Mouse (Mus musculus) Muller cell, postnatal 12 days (primary cell): ENCODE data around the gene Rbms1.

Experiments
- DNase-seq: peaks from one replicate; pipeline ENCODE4 v3.0.0-alpha.2; 2015; ENCODE audit errors: inconsistent ontology term

Gene Rbms1

GRCm38 (mm10) chr2:60766420-60766819, 196.6 kb downstream of the Rbms1 start:
- peak; percentile 47 for DNase-seq

- DNase-seq, result no peak
These were observed 206.8 kb downstream of the Rbms1 start for GRCm38 (mm10) chr2:60756218-60756617.

- no peak for DNase-seq
These were observed 207.9 kb downstream of the Rbms1 start for GRCm38 (mm10) chr2:60755101-60755500.

DNA sequence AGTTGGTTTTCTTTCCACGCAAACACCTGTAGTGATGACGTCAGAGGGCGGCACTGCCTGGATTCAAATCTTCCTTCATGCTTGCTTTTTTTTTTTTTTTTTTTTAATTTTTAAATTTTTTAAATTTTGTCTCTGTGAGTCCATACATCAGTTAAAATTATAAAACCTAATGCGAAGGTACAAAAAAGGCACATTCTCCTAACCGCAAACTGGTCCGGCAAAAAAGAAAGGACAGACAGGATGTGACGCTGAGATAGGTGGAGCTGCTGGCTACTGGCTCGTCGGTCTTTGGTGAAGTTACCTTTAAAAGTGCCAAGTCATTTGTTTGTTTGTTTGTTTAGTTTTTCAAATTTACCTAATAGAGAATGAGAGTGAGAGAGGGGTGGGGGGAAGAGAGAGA, 211.7 kb downstream of the Rbms1 start:
- no peak for DNase-seq

GRCm38 (mm10) chr2:60750591-60750990, 212.4 kb downstream of the Rbms1 start:
- no peak for DNase-seq

- no peak for DNase-seq
These were observed 214.4 kb downstream of the Rbms1 start for GRCm38 (mm10) chr2:60748585-60748984.

GRCm38 (mm10) chr2:60747590-60747989, 215.4 kb downstream of the Rbms1 start:
- DNase-seq, result no peak

- peak; percentile 49 for DNase-seq
These were observed 218.3 kb downstream of the Rbms1 start for GRCm38 (mm10) chr2:60744674-60745073.

DNA sequence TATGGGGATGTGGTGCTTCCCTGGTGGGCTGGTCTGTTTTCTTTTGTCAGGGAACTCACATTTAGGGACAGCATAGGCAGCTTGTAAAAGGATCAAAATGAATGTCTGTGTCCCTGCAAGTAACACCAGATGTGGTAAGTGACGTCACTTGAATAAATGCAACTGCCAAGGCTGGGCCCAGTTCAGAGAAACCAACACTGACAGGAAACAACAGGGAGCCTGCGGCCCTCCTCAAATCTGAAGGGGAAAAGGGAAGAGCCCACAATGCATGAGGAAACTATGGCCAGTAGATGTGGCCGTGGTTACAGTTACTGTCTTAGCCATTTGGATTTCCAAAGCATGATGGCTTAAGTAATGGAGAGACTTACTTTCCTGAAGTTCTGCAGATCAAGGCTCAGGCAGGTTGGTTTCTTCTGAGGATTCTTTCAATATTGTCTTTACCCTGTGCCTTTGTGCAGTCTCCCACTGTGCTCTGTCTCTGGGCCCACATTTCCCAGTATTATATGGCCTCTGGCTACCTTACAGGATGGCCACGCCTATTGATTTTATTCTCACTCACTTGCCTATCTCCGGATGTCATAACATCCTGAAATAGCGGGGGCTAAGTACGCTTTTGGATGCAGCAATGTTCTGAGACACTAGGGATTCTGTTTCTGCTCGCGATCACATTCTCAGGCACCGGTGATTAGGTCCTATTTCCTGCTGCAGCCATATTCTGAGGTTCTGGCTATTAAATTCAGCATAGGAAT, 223.4 kb downstream of the Rbms1 start:
- no peak for DNase-seq

DNA sequence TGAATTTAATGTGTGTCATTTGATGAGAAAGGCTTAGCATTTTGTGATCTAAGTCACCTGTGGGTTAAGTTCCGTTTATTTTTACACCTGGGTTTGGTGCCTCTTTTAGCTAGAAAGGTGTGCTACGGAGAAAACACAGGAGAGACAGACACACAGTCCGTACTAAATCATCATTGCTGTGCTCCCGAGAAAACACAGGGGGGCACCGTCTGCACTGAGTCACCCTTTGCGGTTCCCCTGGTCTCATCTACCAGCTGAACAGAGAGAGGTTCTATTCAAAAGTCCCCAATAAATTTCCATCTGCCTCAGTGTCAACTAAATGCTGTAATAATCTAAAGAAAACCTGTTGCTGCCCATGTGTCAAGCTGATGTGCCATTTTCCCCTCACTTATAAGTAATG, 232.1 kb downstream of the Rbms1 start:
- no peak for DNase-seq

DNA sequence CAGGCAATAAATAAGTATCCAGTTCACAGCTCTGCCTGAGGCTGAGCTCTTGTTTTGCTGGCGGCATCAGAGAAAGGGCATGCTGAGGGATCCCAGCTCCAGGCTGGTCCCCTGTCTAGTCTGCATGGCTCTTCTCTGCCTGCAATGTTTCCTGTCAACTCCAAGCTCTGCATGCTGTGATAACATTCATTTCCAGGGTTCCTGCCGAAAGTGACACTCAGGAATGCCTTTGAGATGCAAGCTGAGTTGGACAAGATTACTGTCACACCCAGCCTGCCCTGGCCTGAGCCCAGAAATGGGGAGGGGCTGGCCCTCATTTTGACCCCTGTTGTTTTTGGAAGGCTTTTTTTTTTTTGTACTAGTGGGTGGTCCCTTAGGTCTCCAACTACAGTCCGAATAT, 233.0 kb downstream of the Rbms1 start:
- DNase-seq, result peak; percentile 68

- DNase-seq, result no peak
These were observed 233.9 kb downstream of the Rbms1 start for GRCm38 (mm10) chr2:60728902-60729585.

DNA sequence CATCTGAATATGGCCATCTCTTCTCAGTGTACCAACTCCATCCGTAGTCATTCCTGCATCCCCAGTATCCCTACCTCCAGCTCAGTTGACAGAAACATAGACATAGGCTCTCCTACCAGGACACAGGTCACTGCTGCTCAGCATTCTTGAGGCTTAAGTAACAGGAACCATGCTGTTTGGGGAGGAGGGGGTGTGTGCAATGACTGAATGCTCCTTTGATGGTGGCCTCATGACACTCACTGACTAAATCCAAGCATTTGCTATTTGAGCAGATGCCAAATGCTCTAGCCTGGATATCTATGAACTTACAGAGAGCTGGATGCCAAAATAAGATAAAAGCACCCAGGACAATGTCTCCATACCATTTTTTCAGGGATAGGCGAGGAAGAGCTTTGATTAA, 238.3 kb downstream of the Rbms1 start:
- DNase-seq, result peak; percentile 64

DNA sequence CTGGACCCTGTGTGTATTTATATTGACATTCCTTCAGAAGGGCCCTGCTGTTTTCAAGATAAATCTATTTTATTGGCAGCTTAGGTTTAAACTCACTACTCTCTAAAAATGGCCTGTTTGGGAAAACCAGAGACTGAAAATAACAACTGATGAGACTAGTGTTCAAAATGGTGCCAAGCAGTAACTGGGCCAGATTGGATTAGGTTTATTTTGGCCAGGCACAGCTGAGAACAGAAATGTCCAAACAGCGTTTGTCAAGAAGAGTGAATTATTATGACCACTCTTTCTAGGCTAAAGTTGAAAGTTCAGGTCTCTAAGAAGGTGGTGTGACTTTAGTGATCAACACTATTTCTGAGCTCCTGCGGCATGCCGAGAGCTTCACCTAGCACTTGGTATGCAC, 240.0 kb downstream of the Rbms1 start:
- DNase-seq, result no peak

DNA sequence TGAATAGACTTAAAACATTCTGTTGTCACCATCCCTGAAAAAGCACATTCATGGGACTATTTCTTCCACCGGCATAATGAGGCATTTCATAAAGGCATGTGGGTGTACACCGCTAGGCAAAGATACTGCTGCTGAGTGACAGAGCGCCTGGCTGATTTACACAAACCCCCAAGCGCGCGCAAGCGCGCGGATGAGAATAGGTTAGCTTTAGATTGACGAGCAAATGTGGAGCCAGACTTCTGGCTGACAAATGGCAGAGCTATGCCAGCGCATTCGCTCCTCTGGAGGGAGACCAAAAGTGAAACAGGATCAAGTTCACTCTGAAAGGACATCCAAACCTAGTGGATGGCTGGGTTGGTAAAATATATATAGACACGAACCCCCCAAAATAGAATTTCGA, 240.5 kb downstream of the Rbms1 start, which contains the start of gene Itgb6:
Gene Itgb6 (minus strand): TSS at position 130 of the 400 bp plus-strand sequence.
- DNase-seq, result no peak

- DNase-seq, result no peak
These were observed 242.1 kb downstream of the Rbms1 start for GRCm38 (mm10) chr2:60720906-60721305.

DNA sequence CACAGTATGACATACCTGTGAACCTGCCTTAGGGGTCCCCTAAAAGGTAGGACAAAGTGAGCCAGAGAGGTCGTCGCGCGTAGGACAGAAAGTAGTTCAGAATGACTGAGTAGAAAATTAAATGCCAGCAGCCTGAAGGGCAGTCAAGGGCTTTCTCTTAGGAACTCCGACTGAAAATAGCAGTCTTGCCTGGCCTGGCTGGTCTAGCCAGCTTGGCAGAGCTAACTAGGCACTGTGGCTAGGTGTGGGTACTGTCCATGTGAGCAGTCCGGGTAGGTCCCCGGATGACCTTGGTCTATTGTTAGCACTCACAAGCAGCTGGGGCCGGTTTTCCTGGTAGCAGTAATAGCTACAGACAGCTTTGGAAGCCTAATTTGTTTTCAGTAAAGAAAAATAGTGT, 242.8 kb downstream of the Rbms1 start:
- no peak for DNase-seq

DNA sequence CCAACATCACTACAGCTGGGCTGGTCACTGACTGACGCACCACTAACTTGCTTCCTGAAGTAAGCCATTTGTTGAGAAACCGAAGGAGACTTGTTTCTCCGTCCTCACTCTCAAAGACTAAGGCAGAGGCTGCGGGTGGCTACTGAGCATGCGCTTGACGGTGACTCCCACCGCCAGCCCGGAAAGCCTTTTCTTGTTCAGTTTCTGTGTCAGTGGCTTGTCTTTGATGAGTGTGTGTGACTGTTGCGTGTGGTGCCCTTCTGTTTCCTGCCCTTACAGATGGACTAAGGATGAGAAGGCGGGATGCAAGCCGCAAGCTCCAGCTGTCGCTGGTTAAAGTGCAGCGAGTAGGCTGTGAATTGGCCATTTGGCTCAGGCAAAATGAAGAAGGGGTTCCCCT, 245.6 kb downstream of the Rbms1 start:
- no peak for DNase-seq

DNA sequence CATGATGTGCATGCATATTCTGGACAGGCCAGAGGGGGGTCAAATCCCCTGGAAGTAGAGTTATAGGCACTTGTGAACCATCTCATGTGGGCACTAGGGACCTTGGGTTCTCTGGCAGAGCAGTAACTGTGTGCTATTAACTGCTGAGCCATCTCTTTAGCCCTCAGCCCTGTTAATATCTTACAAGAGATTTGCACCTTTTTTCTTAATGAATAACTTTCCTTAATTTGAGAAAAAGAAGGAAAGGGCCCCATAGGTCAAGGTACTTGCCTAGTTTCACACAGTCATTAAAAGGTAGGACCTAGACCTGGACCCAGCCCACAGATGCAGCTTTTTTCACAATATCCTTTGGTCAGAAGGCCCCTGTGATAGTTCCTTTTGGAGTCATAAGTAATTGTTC, 246.4 kb downstream of the Rbms1 start:
- no peak for DNase-seq

- DNase-seq, result no peak
These were observed 247.2 kb downstream of the Rbms1 start for GRCm38 (mm10) chr2:60715771-60716170.

DNA sequence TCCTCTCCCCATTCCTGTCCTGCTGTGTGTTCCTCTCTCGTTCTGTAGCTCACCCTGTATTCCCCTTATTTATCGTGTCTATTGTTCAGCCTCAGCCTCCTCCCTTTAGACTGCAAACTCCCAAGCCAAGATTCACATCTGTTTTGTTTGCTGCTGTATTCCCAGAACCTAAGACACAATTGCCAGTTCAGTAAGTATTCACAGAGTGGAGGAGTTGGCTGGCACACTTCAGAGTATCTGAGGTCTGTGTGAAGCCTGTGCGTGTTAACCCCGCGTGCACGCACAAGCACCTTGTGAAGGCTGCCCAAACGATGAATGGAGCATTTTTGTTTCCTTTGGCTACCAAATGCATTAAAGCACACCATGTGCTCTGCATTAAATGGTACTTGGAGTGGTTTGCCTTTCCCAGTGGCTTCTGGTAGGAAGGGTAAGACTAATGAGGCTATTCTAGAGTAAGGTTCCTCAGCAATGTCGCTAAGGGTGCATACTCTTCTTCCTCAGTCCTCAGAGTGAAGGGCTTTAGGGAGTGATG, 248.0 kb downstream of the Rbms1 start:
- DNase-seq, result no peak

GRCm38 (mm10) chr2:60714475-60714874, 248.5 kb downstream of the Rbms1 start:
- no peak for DNase-seq

DNA sequence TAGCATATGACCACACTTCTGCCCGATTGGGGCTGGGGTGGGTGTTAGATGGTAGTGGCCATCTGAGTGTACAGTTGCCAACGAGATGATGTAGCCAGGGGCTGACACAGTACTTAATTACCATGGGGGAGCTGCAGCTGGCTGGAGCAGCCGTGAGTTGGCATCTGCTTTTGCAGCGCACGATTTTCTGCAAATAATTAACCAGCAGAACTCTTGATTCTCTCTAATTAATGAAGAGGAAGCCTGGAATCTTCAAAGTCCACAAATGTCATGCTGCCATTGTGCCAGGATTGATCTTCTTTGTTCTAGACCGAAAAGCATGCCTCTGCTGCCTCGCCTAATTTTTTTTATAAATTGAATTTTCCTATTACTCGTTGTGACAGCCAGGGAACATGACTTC, 249.1 kb downstream of the Rbms1 start:
- DNase-seq, result peak; percentile 96
